Mouse (Mus musculus): ENCODE data around the gene Csta1. TPM values are rescaled to one million over a fixed set of nuclear protein-coding genes. Genes with fewer than 3 reads are reported as not detected.

Gene Csta1
- 0.06 TPM for polyA plus RNA-seq (2017; shearing (Covaris generic))

DNA sequence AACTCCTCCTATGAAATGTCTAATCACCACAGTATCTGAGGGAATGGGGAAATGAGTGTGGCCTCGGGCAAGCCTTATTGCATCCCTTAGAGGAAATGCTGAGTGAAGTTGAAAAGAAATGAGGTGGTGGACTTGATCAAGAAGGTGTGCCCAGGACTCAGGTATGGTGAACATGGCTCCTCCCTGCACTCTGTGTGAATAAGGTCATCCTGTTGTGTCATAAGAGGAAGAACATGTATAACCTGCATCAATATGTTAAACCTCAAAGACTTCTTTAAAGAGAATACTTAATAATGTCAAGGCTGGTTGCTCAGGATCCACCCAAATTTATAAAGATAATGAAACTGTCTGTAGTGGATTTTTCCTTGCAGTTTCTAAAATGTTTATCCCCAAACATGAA lies at the start of gene Csta1:
Csta1 (minus strand) TSS at position 101 of the 400 bp plus-strand sequence.

DNA sequence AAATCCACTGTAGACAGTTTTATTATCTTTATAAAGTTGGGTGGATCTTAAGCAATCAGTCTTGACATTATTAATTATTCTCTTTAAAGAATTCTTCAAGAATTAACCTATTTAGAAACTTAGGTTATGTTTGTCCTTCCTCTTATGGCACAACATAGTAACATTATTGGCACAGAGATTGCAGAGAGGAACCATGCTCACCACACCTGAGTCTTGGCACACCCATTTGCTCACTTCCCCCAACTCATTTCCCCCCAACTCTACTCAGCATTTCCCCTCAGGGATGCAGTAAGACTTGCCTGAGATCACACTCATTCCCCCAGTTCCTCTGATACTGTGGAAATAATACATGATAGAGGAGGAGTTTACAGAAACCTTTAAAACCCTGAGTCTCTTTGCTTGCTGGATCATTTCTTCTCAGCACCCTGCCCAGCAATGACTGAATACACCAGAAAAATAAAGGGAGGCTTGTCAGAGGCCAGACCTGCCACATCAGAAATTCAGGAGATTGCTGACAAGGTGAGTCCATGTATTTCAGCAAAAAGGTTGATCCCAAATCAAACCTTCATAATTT lies 25.4 kb upstream of the Csta1 start, which contains the start of gene Stfa2l1:
Stfa2l1 (plus strand) TSS at position 410 of the 574 bp plus-strand sequence.

DNA sequence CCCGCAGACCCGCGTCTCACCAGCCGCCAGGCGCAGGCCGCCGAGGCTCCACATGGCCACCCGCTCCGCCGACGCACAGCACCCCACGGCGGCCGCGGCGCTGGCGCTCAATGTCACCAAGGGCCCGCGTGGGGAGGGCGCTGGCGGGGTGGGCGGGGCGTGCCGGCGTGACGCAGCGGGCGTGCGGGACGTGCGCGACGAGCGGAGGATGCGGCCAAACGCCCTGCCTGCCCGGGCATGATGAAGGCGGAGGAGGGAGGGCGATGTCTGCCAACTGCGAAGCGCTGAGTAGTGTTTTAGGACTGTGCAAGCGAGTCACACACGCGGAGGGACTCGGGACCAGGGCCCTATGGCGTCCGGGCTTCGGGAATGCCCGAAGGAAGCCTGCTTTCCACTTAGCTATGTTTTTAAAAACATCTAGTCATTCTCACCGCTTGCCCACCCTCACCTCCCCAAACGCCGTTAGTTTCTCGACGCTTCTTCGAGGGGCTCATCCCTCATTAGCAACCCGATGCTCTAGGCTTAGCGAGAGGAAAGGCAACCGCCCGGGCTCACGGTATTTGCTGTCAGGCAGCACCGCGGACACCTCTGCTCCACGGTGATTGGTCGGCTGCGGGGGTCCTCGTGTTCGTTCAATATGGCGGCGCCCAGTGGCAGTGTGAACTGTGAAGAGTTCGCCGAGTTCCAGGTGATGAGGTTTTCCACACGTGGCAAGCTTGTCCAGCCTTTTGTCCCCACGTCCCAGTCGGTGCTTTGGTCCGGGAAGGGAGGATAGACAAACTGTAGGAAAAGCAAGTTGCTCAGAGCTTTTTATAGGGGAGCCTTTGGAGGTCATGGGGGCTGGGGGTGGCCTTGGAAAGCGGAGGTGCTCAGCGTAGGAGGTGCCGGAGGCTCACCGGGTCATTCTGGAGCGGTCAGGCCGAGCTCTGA lies 59.3 kb downstream of the Csta1 start, which contains the start of the genes Fam162a and Ccdc58:
Fam162a (minus strand) TSS at position 145 of the 930 bp plus-strand sequence.
Ccdc58 (plus strand) TSS at position 236 of the 930 bp plus-strand sequence.

Other genes starting within 250 kb of the Csta1 start
- gene Parp9, start 192.8 kb downstream of the Csta1 start, polyA plus RNA-seq (2017; shearing (Covaris generic)) = 89.2 TPM
- 68.3 TPM for gene Dtx3l, start 192.1 kb downstream of the Csta1 start, polyA plus RNA-seq (2017; shearing (Covaris generic))
- 64.2 TPM for gene Kpna1, start 152.5 kb downstream of the Csta1 start, polyA plus RNA-seq (2017; shearing (Covaris generic))
- gene Wdr5b, start 90.1 kb downstream of the Csta1 start, polyA plus RNA-seq (2017; shearing (Covaris generic)) = 6.9 TPM
- 125 TPM for gene Fam162a, start 59.6 kb downstream of the Csta1 start, polyA plus RNA-seq (2017; shearing (Covaris generic))
- 33.3 TPM for gene Ccdc58, start 59.6 kb downstream of the Csta1 start, polyA plus RNA-seq (2017; shearing (Covaris generic))
- gene Stfa2l1, start 25.6 kb upstream of the Csta1 start, polyA plus RNA-seq (2017; shearing (Covaris generic)) = not detected
- gene Gm5483, start 53.0 kb upstream of the Csta1 start, polyA plus RNA-seq (2017; shearing (Covaris generic)) = not detected
- not detected for gene Gm5416, start 79.2 kb upstream of the Csta1 start, polyA plus RNA-seq (2017; shearing (Covaris generic))
- not detected for gene 2010005H15Rik, start 90.2 kb upstream of the Csta1 start, polyA plus RNA-seq (2017; shearing (Covaris generic))
- gene Stfa1, start 145.7 kb upstream of the Csta1 start, polyA plus RNA-seq (2017; shearing (Covaris generic)) = not detected
- not detected for gene BC117090, start 203.1 kb upstream of the Csta1 start, polyA plus RNA-seq (2017; shearing (Covaris generic))
- not detected for gene BC100530, start 236.5 kb upstream of the Csta1 start, polyA plus RNA-seq (2017; shearing (Covaris generic))

Measured in CD4-positive, CD25-positive, alpha-beta regulatory T cell (primary cell).